Mouse (Mus musculus) gastrocnemius, postnatal 4 days (tissue): ENCODE data around the gene Cavin2. TPM values are rescaled to one million over a fixed set of nuclear protein-coding genes. Genes with fewer than 3 reads are reported as not detected.

Source experiments
- DNase-seq, 2 experiments: peaks; one replicate each; pipeline ENCODE4 v3.0.0; 2021 to 2022; ENCODE audit warnings: low spot score in 2 of 2, mixed read lengths in 2 of 2
- long read RNA-seq, 2 experiments: library from polyadenylated mRNA; stranded (forward); transcript quantifications; one replicate each; pipeline ENCODE4 v2.0.0; 2021
- total RNA-seq, 2 experiments: library from RNA; stranded (reverse); gene quantifications; 2 replicates each; pipeline ENCODE4 v1.2.3; 2021

Cavin2 gene
- total RNA-seq = 100 to 1,000 TPM; 111 to 114 TPM
- long read RNA-seq, experiment 1, transcript Cavin2-201 (2 exons, 3,055 nt) = major isoform, 210 of 238 reads
- long read RNA-seq, experiment 1, partial matches to known transcripts = 26 of 238 reads
- long read RNA-seq, experiment 1, other reads (novel, unspliced or antisense) = 2 of 238 reads
- long read RNA-seq, experiment 2, transcript Cavin2-201 (2 exons, 3,055 nt) = major isoform, 253 of 282 reads
- long read RNA-seq, experiment 2, partial matches to known transcripts = 26 of 282 reads
- long read RNA-seq, experiment 2, other reads (novel, unspliced or antisense) = 3 of 282 reads

GRCm38 (mm10) chr1:51288755-51289619, at the start of gene Cavin2:
Cavin2 (plus strand) TSS chr1:51289126.
- peak; percentile 18 to 77 for DNase-seq

DNA sequence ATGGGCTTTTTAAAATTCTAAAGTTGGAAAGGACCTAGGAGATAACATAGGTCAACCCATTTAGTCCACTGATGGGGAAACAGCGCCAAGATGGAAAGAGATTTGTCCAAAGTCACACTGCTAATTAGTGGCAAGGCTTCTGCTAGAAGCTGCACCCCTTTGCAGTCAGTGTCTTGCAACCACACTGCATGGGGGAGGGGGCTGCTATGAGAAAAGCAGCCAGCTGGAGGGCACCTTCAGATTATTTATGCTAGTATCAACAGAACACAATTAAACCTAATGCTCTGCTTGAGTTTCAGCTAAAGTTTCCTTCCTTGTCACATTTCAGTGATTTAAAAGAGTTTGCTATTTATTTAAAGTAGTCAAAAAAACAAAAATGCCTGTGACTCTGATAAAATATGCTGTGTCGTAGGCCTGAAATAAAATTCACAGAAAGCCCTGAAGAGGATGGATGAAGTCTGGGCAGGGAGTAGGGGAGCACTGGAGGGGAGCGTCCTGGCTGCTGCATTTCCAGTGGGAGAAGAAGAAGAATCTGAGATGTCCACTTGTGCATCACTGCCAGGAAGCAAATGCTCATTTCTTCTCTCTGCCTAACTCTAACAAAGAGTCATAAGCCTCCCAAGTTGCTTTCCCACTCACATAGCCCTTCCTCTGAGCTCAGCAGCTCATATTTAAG, 47.5 kb upstream of the Cavin2 start:
- DNase-seq = no peak

DNA sequence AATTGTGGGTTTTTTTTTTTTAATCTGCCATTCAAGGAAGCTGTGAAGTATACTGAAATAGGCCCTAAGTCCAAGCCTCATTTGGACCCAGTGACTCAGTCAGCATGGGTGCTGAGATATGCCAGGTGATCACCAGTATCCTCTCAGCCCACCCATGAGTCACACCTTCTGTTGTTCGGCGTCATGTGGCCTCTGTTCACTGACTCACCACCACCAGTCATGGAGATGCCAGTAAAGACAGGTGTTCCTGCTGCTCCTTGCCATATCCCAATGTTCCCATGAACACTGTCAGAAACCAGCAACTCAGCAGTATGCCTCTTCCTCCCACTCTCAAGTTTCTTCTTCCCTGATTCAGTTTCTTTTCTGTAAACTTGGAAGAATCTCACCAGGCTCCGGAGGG, 45.6 kb upstream of the Cavin2 start:
- DNase-seq = no peak

DNA sequence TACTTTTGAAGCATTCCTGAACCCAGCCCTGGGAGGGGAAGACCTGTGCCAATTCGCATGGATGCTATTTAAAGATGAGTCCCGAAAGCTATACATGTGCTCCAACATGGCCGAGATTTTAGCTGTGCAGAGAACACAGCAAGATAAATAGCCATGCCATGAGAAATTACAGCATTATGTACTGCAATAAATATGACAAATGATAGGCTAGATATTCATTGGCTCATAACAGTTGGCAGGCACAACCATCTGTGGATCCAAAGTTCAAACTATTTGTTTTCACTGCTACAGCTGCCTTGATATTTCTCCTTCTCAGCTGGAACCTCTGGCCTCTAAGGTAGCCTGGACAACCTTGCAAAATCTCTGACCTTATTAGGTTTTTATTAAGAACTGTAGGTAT, 45.1 kb upstream of the Cavin2 start:
- DNase-seq = no peak

DNA sequence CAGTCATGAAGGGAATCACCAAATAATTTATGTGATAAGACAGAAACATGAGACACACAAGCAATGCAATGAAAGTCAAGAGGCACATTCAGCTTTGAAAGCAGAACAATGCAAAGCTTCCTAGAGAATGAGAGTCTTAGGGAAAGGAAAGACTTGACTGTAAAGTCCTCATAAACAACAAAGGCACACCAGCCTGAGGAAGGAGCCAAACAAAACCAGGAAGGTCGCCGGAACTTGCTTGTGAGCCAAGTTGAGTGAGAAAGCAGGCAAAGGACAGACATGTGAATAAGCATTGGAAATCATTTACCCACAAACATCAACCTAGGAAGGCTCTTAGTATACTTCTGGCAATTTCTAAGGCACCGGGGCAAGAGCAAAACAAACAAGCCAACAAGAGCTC, 43.5 kb upstream of the Cavin2 start:
- DNase-seq = no peak

DNA sequence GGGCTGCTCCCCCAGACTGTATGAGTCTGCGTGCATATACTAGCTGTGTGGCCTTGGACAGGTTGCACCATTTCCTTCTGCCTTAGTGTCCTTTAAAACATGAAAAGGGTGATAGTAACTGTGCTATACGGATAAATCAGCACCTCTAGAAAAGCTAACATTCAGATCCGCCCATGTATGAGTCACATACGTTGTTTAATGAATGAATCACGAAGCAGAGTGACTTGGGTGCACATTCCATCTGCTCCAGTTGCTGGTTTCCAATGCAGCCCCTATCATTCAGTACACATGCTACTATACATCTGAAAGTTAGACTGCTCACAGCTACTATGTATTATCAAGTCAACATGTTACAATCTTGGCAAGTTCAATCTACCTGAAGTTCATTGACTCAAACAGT, 38.6 kb upstream of the Cavin2 start:
- DNase-seq = no peak

- DNase-seq = no peak
Observed at GRCm38 (mm10) chr1:51265118-51265800, 23.7 kb upstream of the Cavin2 start.

- no peak for DNase-seq
Observed at GRCm38 (mm10) chr1:51265926-51266325, 23.0 kb upstream of the Cavin2 start.

- no peak for DNase-seq
Observed at GRCm38 (mm10) chr1:51267125-51267524, 21.8 kb upstream of the Cavin2 start.

GRCm38 (mm10) chr1:51268225-51268624, 20.7 kb upstream of the Cavin2 start:
- no peak for DNase-seq

GRCm38 (mm10) chr1:51270196-51270935, 18.6 kb upstream of the Cavin2 start:
- DNase-seq = no peak

- no peak for DNase-seq
Observed at GRCm38 (mm10) chr1:51271845-51272244, 17.1 kb upstream of the Cavin2 start.

DNA sequence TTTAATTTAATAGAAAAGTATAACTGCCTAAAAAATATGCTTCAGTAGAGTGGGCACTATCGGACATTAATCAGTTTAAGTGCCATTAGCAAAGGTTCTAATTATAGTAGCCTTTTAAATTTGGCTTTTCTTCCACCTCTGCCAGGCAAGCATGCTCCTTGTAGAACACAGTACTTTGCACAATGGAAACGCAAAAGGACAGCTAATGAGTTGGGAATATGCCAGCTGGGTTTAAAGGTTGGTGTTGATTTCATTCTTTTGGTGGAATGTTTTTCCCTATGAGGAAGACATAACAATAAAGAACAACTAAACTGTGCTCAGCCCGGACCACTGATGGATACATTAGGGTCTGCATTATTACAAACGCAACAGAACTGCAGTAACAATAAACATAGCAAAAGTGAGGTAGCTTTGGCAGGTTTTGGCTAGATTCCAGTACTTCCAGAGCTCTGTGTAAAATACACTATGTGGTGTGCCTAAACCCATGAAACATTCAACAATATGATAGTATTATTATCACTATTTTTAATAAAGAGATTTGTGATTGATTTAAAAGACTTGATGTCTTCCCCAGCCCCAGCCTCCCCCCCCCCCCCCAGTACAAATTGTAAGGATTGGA, 16.2 kb upstream of the Cavin2 start:
- DNase-seq = no peak

GRCm38 (mm10) chr1:51277879-51278567, 10.9 kb upstream of the Cavin2 start:
- no peak for DNase-seq

GRCm38 (mm10) chr1:51288201-51288600, 725 bp upstream of the Cavin2 start:
- no peak for DNase-seq

GRCm38 (mm10) chr1:51289620-51290445, 907 bp downstream of the Cavin2 start:
- DNase-seq = peak in 1 of 2 experiments; percentile 23

- DNase-seq = peak in 1 of 2 experiments; percentile 39
Observed at GRCm38 (mm10) chr1:51290634-51291033, 1.7 kb downstream of the Cavin2 start.

DNA sequence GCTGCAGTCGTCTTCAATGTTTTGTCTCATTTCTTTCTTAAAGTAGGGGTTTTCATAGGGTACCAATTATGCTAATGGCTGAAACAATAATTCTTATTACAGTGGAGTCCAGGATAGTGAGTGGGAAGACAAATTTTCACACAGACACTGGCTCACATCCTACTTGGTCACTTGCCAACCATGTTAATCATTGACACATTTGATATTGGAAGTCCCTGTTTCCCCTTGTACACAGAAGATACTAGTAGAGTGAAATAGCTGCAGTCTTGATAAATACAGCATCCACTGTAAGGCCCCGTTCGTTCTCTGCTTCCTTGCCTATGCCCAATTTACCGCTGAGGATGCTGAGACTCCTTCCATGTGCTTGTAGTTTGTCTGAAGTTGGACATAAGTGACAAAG, 3.4 kb downstream of the Cavin2 start:
- no peak for DNase-seq
